Mouse (Mus musculus) left cerebral cortex, adult 2 months (tissue): ENCODE measurements at regions not wholly inside any gene's neighbourhood (a gene's known extent, or its start where the extent isn't known, plus 50 kb on each side); places are given as distances from the start of the nearest gene placed in this dataset.

Experiments
- DNase-seq, 2 experiments: peaks; one replicate each; pipeline ENCODE4 v3.0.0; 2021 to 2022; ENCODE audit warnings: low spot score in 2 of 2, mixed read lengths in 1 of 2; ENCODE audit errors: extremely low spot score in 1 of 2
- H3K27ac ChIP-seq: fragments of 200-600 bp; 2 replicates; pipeline ENCODE4 v1.8.1; 2022
- H3K4me3 ChIP-seq: fragments of 200-600 bp; 2 replicates; pipeline ENCODE4 v1.8.1; 2022
- CTCF ChIP-seq: fragments of 200-600 bp; IDR thresholded peaks from 2 replicates; pipeline ENCODE4 v1.8.1; 2022; ENCODE audit warnings: antibody characterized with exemption, mild to moderate bottlenecking, moderate library complexity
- intact Hi-C: fragments of 180-260 bp; cut with DNase I; formaldehyde crosslinking; loops from one replicate; pipeline ENCODE4 v1.15.1; 2025

DNA sequence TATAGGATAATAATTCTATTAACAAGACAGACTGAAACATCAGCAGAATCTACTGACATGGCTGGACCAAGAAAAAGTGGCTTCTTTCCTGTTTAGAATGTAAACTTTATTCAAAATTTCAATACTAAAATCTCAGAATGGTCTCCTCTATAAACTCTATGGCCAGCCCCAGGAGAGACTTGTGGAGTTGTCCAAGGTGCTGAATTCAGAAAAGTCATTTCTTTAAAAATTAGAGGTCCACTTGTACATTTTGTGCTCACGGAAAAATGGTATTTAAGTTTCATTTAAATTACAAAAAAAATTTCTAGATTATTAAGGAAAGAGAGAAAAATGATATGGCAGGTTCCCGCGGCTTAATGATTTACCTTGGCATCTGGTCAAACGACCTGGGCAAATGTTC lies 352.2 kb upstream of the Igbp1b start:
- no peak for TF ChIP-seq CTCF
- intact Hi-C loops: no loop called here
- no peak overlapping the region for H3K27ac ChIP-seq
- H3K4me3 ChIP-seq: no peak overlapping the region
- no peak for DNase-seq
